Mouse (Mus musculus): ENCODE measurements around the gene Pakap.

- TF ChIP-seq GATA1 (IDR thresholded peaks at IDR 0.05; ENCODE audit: borderline replicate concordance, low read length), result no peak
- no peak for TF ChIP-seq FLI1 (IDR thresholded peaks at IDR 0.05; ENCODE audit: low read length)
Measured at GRCm38 (mm10) chr4:57839343-57839742, 271.4 kb downstream of the Pakap start.

Data from megakaryocyte, embryonic 14.5 days (primary cell).